Mouse (Mus musculus) forebrain, postnatal 0 days (tissue): ENCODE results near the gene Stub1. TPM values are rescaled to one million over a fixed set of nuclear protein-coding genes. Genes with fewer than 3 reads are reported as not detected.
A peak's percentile ranks its signal among the peaks of the same experiment; 100 is the strongest.

ENCODE experiments used
- ATAC-seq: fragments of 200-750 bp; cut with Nextera tagmentation; 2 replicates; pipeline ENCODE4 v1.8.0; 2017; ENCODE audit warnings: mild to moderate bottlenecking, moderate library complexity
- DNase-seq: peaks from one replicate; pipeline ENCODE4 v3.0.0-alpha.2; 2015
- H3K27ac ChIP-seq: fragments of 300-500 bp; sonication (generic); 2 replicates; pipeline ENCODE4 v1.5.1; 2014; ENCODE audit warnings: low read depth, mild to moderate bottlenecking, antibody characterized with exemption, low read length, moderate library complexity, mixed read lengths
- H3K27me3 ChIP-seq: fragments of 300-500 bp; sonication (generic); 2 replicates; pipeline ENCODE4 v1.6.1; 2014; ENCODE audit warnings: mild to moderate bottlenecking, low read length, mixed read lengths; ENCODE audit not compliant: insufficient read depth
- H3K36me3 ChIP-seq: fragments of 300-500 bp; sonication (generic); 2 replicates; pipeline ENCODE4 v1.6.1; 2014; ENCODE audit warnings: mild to moderate bottlenecking, moderate library complexity; ENCODE audit not compliant: insufficient read depth
- H3K4me1 ChIP-seq: fragments of 300-500 bp; sonication (generic); 2 replicates; pipeline ENCODE4 v1.6.1; 2014; ENCODE audit warnings: antibody characterized with exemption; ENCODE audit not compliant: insufficient read depth
- H3K4me2 ChIP-seq: fragments of 300-500 bp; sonication (generic); 2 replicates; pipeline ENCODE4 v1.6.1; 2014; ENCODE audit warnings: low read depth, mild to moderate bottlenecking, moderate library complexity
- H3K4me3 ChIP-seq: fragments of 300-500 bp; sonication (generic); 2 replicates; pipeline ENCODE4 v1.5.1; 2014; ENCODE audit warnings: low read depth, low read length, mixed read lengths
- H3K9ac ChIP-seq: fragments of 300-500 bp; sonication (generic); 2 replicates; pipeline ENCODE4 v1.6.1; 2014; ENCODE audit warnings: mild to moderate bottlenecking
- H3K9me3 ChIP-seq: fragments of 300-500 bp; sonication (generic); 2 replicates; pipeline ENCODE4 v1.6.1; 2016; ENCODE audit warnings: low read length
- CTCF ChIP-seq: sonication (generic); IDR thresholded peaks from 2 replicates; pipeline ENCODE4 v1.5.1; 2016; ENCODE audit warnings: antibody characterized with exemption, control low read depth, low read depth
- WGBS: fragments of 180-500 bp; shearing (Covaris S2); extraction: QIAGEN DNeasy Blood & Tissue Kit; methylation state at CpG from one replicate; pipeline ENCODE4 v1.1.7; 2014; 5-methylcytosine and 5-hydroxymethylcytosine counted together
- polyA plus RNA-seq: library from polyadenylated mRNA; unstranded; fragments of >200 nt; fragmentation: Nextera tagmentation; extraction: Ambion mirVana; gene quantifications from 2 replicates; pipeline ENCODE4 v1.2.1, GENCODE M21; 2015
- total RNA-seq: library from RNA; depleted of rRNA; stranded (reverse); fragments of >200 nt; gene quantifications from 2 replicates; pipeline ENCODE4 v1.2.3, GENCODE M21; 2014

Gene Stub1
- total and polyA plus RNA-seq, 2 experiments from 2014 or later = 238 to 324 TPM

DNA sequence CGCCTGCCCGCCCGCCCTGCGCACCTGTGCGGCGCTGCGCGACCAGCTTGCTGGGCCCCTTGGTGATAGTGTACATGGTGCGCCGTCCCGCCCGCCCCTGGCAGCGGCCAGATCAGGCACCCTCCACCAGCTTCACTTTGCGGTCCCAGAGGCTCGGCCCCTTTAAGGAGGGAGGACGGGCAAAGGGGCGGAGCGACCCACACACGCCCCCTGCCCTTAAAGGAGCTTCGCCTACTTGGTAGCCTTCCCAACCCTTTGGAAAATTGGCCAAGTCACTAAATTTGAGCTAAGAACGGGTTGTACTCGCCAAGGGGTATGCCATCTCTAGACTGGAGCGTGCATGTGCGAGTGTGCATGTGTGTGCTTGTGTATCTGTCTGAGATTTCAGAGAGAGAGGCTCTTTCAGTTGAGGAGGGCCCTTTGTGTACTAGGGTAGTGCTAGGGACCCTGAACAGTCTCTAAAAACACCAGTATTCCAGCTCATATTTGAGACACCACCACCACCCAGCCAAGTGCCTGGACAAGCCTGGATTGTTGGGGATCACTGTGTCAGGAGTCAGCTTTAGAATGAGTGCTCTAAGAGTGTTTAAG lies 35.5 kb upstream of the Stub1 start, which contains the start of gene Mcrip2:
Mcrip2 (minus strand) TSS at position 164 of the 591 bp plus-strand sequence.
- peak; percentile 34; the same call in 1 of the 2 replicates for TF ChIP-seq CTCF
- ATAC-seq (peak; percentile 94), DNase-seq (peak; percentile 85)
- Histone ChIP-seq H3K27ac (peak within 1 kb of the TSS; percentile 17), H3K27me3 (no peaks in the 10 kb centered on the region), H3K4me2 (peak within 1 kb of the TSS; percentile 92), H3K9ac (peak within 1 kb of the TSS; percentile 57), H3K4me3 (peak within 1 kb of the TSS; percentile 59), H3K4me1 (0 out of 2 replicates have a peak, but pooled peaks cover 4% of the 10 kb centered on the region), H3K9me3 (no peaks in the 10 kb centered on the region), H3K36me3 (no peaks in the 10 kb centered on the region; the same call in 1 of the 2 replicates)
- under 1% methylated on average over 24 of the region's 24 CpGs for WGBS

GRCm38 (mm10) chr17:25867836-25868600 lies 34.8 kb upstream of the Stub1 start:
- Histone ChIP-seq H3K9ac (peak overlapping the region; percentile 57), H3K9me3 (no peaks in the 10 kb centered on the region), H3K4me2 (peak overlapping the region; percentile 92), H3K4me3 (peak overlapping the region; percentile 59), H3K4me1 (0 out of 2 replicates have a peak, but pooled peaks cover 4% of the 10 kb centered on the region), H3K27me3 (no peaks in the 10 kb centered on the region), H3K27ac (no peak overlapping the region; the same call in 1 of the 2 replicates), H3K36me3 (no peaks in the 10 kb centered on the region; the same call in 1 of the 2 replicates)
- ATAC-seq = peak; percentile 50
- DNase-seq = no peak
- TF ChIP-seq CTCF = no peak
- WGBS = under 1% methylated on average over 42 of the region's 42 CpGs

GRCm38 (mm10) chr17:25867509-25867835 lies 34.3 kb upstream of the Stub1 start:
- TF ChIP-seq CTCF = no peak
- WGBS = 15% methylated on average over 7 of the region's 7 CpGs
- H3K9ac ChIP-seq = peak overlapping the region; percentile 57; the same call in 1 of the 2 replicates
- H3K4me2 ChIP-seq = peak overlapping the region; percentile 92
- H3K4me3 ChIP-seq = peak overlapping the region; percentile 59
- H3K9me3 ChIP-seq = no peaks in the 10 kb centered on the region
- H3K27me3 ChIP-seq = no peaks in the 10 kb centered on the region
- 0 out of 2 replicates have a peak, but pooled peaks cover 4% of the 10 kb centered on the region for H3K4me1 ChIP-seq
- H3K36me3 ChIP-seq = no peaks in the 10 kb centered on the region; the same call in 1 of the 2 replicates
- H3K27ac ChIP-seq = no peak overlapping the region
- DNase-seq (no peak), ATAC-seq (no peak)

DNA sequence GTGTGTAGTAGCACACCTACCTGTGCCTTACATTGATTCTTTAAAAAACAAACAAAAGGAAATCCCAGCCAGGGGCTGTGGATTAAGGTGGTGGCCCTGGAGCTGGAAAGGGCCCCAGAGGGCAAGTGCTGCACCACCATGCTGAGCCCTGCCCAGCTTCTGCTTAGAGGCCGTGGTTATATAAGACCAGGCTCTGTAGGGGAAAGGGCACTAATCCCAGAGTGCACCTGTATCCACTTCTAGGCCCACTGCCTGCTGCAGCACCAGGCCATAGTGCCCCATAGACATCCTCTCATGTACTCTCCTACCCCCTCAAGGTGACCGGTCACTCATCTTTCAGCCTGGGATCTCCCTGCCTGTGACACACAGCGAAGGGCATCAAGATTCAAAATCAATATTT lies 33.0 kb upstream of the Stub1 start:
- ATAC-seq (no peak), DNase-seq (no peak)
- peaks cover 9% of the 10 kb centered on the region for H3K4me1 ChIP-seq
- no peak overlapping the region for H3K27ac ChIP-seq
- H3K9me3 ChIP-seq = no peaks in the 10 kb centered on the region
- WGBS = 92% methylated on average over 3 of the region's 3 CpGs
- H3K9ac ChIP-seq = no peak overlapping the region
- H3K4me3 ChIP-seq = no peak overlapping the region
- no peaks in the 10 kb centered on the region for H3K27me3 ChIP-seq
- H3K36me3 ChIP-seq = no peaks in the 10 kb centered on the region; the same call in 1 of the 2 replicates
- no peak for TF ChIP-seq CTCF
- no peak overlapping the region for H3K4me2 ChIP-seq

- H3K4me1 ChIP-seq = peaks cover 16% of the 10 kb centered on the region
- H3K9ac ChIP-seq = no peak overlapping the region
- no peak overlapping the region for H3K4me2 ChIP-seq
- ATAC-seq (no peak), DNase-seq (no peak)
- H3K27me3 ChIP-seq = no peaks in the 10 kb centered on the region
- no peak for TF ChIP-seq CTCF
- 90% methylated on average over 11 of the region's 11 CpGs for WGBS
- no peaks in the 10 kb centered on the region; the same call in 1 of the 2 replicates for H3K36me3 ChIP-seq
- H3K27ac ChIP-seq = no peak overlapping the region
- H3K9me3 ChIP-seq = no peaks in the 10 kb centered on the region
- H3K4me3 ChIP-seq = no peak overlapping the region
Observed at GRCm38 (mm10) chr17:25865288-25865687, 32.1 kb upstream of the Stub1 start.

GRCm38 (mm10) chr17:25864311-25864710 lies 31.1 kb upstream of the Stub1 start:
- no peak for TF ChIP-seq CTCF
- no peak overlapping the region for H3K4me2 ChIP-seq
- no peaks in the 10 kb centered on the region; the same call in 1 of the 2 replicates for H3K36me3 ChIP-seq
- no peaks in the 10 kb centered on the region for H3K27me3 ChIP-seq
- H3K27ac ChIP-seq = no peak overlapping the region
- no peak for DNase-seq
- no peak overlapping the region for H3K4me3 ChIP-seq
- no peaks in the 10 kb centered on the region for H3K9me3 ChIP-seq
- 93% methylated on average over 14 of the region's 14 CpGs for WGBS
- H3K4me1 ChIP-seq = peaks cover 16% of the 10 kb centered on the region
- no peak overlapping the region for H3K9ac ChIP-seq
- ATAC-seq = no peak

DNA sequence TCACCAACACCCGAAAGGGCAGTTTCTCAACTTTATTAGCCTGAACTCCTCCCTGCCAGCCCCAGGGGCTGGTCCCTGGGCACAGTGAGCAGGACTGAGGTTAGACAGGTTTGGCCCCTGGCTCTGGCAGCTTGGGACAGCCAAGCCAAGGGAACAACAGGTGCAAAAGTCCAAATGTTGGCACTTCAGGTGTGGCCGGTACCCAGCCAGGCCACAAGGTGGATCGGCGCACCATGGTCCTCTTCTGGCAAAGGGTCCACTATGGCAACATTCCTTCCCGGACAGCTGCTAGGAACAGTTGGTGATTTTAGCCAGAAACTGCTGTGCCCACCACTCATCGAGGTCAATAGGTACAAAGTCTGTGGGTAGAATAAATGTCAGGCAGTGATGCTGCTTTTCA lies 30.5 kb upstream of the Stub1 start:
- Histone ChIP-seq H3K4me2 (no peak overlapping the region), H3K4me1 (peaks cover 13% of the 10 kb centered on the region), H3K27ac (no peak overlapping the region), H3K9ac (no peak overlapping the region), H3K9me3 (no peaks in the 10 kb centered on the region), H3K27me3 (no peaks in the 10 kb centered on the region), H3K4me3 (no peak overlapping the region), H3K36me3 (no peaks in the 10 kb centered on the region; the same call in 1 of the 2 replicates)
- ATAC-seq (no peak), DNase-seq (no peak)
- no peak for TF ChIP-seq CTCF
- 89% methylated on average over 6 of the region's 6 CpGs for WGBS
